Mouse (Mus musculus): ENCODE results near the gene Duxbl2. TPM values are rescaled to one million over a fixed set of nuclear protein-coding genes. Genes with fewer than 3 reads are reported as not detected.
"Not testable (repeated sequence)": the region's sequence is repeated elsewhere in the genome, so short reads cannot be mapped to it uniquely, and the experiment has no call there.

The Duxbl2 gene
- 0.57 and 1.1 TPM in 2 replicates for polyA plus RNA-seq (2016; fragmentation: Nextera tagmentation; extraction: Ambion mirVana)

- ATAC-seq (ENCODE audit: insufficient number of reproducible peaks, low FRiP score); H3K4me1 ChIP-seq (replicated peaks); H3K4me2 ChIP-seq; H3K27me3 ChIP-seq (replicated peaks); H3K27ac ChIP-seq (ENCODE audit: poor library complexity, severe bottlenecking); H3K4me3 ChIP-seq; H3K9ac ChIP-seq; H3K9me3 ChIP-seq (replicated peaks); H3K36me3 ChIP-seq: not testable (repeated sequence)
- no CpG with 5 or more reads among the region's 7 CpGs for WGBS
Measured at GRCm38 (mm10) chr14:26118150-26118549, at the start of gene Duxbl2. Gene Duxbl2, plus strand, starts transcription at chr14:26118349.

GRCm38 (mm10) chr14:26076620-26077390, 41.3 kb upstream of the Duxbl2 start:
- H3K9me3 ChIP-seq (replicated peaks); H3K27ac ChIP-seq (ENCODE audit: poor library complexity, severe bottlenecking); H3K4me3 ChIP-seq; H3K36me3 ChIP-seq; H3K4me2 ChIP-seq; H3K9ac ChIP-seq; H3K27me3 ChIP-seq (replicated peaks); H3K4me1 ChIP-seq (replicated peaks); ATAC-seq (ENCODE audit: insufficient number of reproducible peaks, low FRiP score): not testable (repeated sequence)
- WGBS, result no CpG with 5 or more reads among the region's 5 CpGs

GRCm38 (mm10) chr14:26081216-26081615, 36.9 kb upstream of the Duxbl2 start, which contains the start of gene Cphx2:
Gene Cphx2, plus strand, starts transcription at chr14:26081516.
- ATAC-seq (ENCODE audit: insufficient number of reproducible peaks, low FRiP score); H3K4me1 ChIP-seq (replicated peaks); H3K4me2 ChIP-seq; H3K9me3 ChIP-seq (replicated peaks); H3K36me3 ChIP-seq; H3K27ac ChIP-seq (ENCODE audit: poor library complexity, severe bottlenecking); H3K4me3 ChIP-seq; H3K27me3 ChIP-seq (replicated peaks); H3K9ac ChIP-seq: not testable (repeated sequence)
- WGBS, result no CpG with 5 or more reads among the region's 6 CpGs

GRCm38 (mm10) chr14:26081997-26082396, 36.2 kb upstream of the Duxbl2 start, which contains the start of gene Cphx3:
Gene Cphx3, plus strand, starts transcription at chr14:26082297.
- not testable (repeated sequence) for ATAC-seq (ENCODE audit: insufficient number of reproducible peaks, low FRiP score); H3K9me3 ChIP-seq (replicated peaks); H3K27ac ChIP-seq (ENCODE audit: poor library complexity, severe bottlenecking); H3K4me3 ChIP-seq; H3K27me3 ChIP-seq (replicated peaks); H3K4me1 ChIP-seq (replicated peaks); H3K9ac ChIP-seq; H3K36me3 ChIP-seq; H3K4me2 ChIP-seq
- no CpG with 5 or more reads among the region's 1 CpGs for WGBS

GRCm38 (mm10) chr14:26097622-26098021, 20.5 kb upstream of the Duxbl2 start:
- not testable (repeated sequence) for H3K27ac ChIP-seq (ENCODE audit: poor library complexity, severe bottlenecking); H3K9ac ChIP-seq; ATAC-seq (ENCODE audit: insufficient number of reproducible peaks, low FRiP score); H3K4me1 ChIP-seq (replicated peaks); H3K4me2 ChIP-seq; H3K9me3 ChIP-seq (replicated peaks); H3K36me3 ChIP-seq; H3K27me3 ChIP-seq (replicated peaks); H3K4me3 ChIP-seq
- no CpG with 5 or more reads among the region's 3 CpGs for WGBS

- not testable (repeated sequence) for H3K27me3 ChIP-seq (replicated peaks); H3K9me3 ChIP-seq (replicated peaks); H3K4me2 ChIP-seq; H3K4me1 ChIP-seq (replicated peaks); H3K9ac ChIP-seq; H3K27ac ChIP-seq (ENCODE audit: poor library complexity, severe bottlenecking); ATAC-seq (ENCODE audit: insufficient number of reproducible peaks, low FRiP score); H3K36me3 ChIP-seq; H3K4me3 ChIP-seq
- WGBS, result no CpG with 5 or more reads among the region's 18 CpGs
Measured at GRCm38 (mm10) chr14:26118550-26119000, 426 bp downstream of the Duxbl2 start.

DNA sequence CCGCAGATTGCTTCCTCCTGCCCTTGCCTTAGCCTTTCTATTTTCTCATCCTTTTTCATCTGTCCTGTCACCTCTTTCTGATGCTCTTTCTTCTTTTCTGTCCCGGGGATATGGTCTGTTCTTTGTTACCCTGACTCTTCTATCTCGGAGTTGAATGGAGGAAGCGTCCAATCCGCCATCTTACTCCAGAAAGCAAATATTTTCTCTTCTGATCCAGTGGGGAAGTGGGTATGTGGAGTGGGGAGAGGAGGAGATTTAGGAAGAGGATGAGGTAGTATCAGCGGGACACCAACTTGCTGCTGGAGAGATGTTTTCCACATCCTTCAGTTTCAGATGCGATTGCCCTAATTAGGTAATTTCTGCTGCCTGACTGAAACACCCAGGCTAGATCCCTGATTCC, 946 bp downstream of the Duxbl2 start:
- ATAC-seq (ENCODE audit: insufficient number of reproducible peaks, low FRiP score); H3K9me3 ChIP-seq (replicated peaks); H3K27ac ChIP-seq (ENCODE audit: poor library complexity, severe bottlenecking); H3K27me3 ChIP-seq (replicated peaks); H3K4me1 ChIP-seq (replicated peaks); H3K36me3 ChIP-seq; H3K4me3 ChIP-seq; H3K9ac ChIP-seq; H3K4me2 ChIP-seq: not testable (repeated sequence)
- no CpG with 5 or more reads among the region's 7 CpGs for WGBS

GRCm38 (mm10) chr14:26147095-26147494, 28.9 kb downstream of the Duxbl2 start:
- not testable (repeated sequence) for H3K4me1 ChIP-seq (replicated peaks); H3K4me3 ChIP-seq; ATAC-seq (ENCODE audit: insufficient number of reproducible peaks, low FRiP score); H3K9ac ChIP-seq; H3K27me3 ChIP-seq (replicated peaks); H3K9me3 ChIP-seq (replicated peaks); H3K4me2 ChIP-seq; H3K27ac ChIP-seq (ENCODE audit: poor library complexity, severe bottlenecking); H3K36me3 ChIP-seq
- WGBS, result no CpG with 5 or more reads among the region's 2 CpGs

GRCm38 (mm10) chr14:26156032-26156431, 37.9 kb downstream of the Duxbl2 start:
- not testable (repeated sequence) for H3K27me3 ChIP-seq (replicated peaks); H3K4me2 ChIP-seq; H3K36me3 ChIP-seq; H3K9me3 ChIP-seq (replicated peaks); H3K9ac ChIP-seq; H3K4me3 ChIP-seq; ATAC-seq (ENCODE audit: insufficient number of reproducible peaks, low FRiP score); H3K27ac ChIP-seq (ENCODE audit: poor library complexity, severe bottlenecking); H3K4me1 ChIP-seq (replicated peaks)
- WGBS, result no CpG with 5 or more reads among the region's 7 CpGs

GRCm38 (mm10) chr14:26161156-26161555, 43.0 kb downstream of the Duxbl2 start:
- not testable (repeated sequence) for H3K9me3 ChIP-seq (replicated peaks); ATAC-seq (ENCODE audit: insufficient number of reproducible peaks, low FRiP score); H3K4me1 ChIP-seq (replicated peaks); H3K27ac ChIP-seq (ENCODE audit: poor library complexity, severe bottlenecking); H3K4me2 ChIP-seq; H3K4me3 ChIP-seq; H3K36me3 ChIP-seq; H3K9ac ChIP-seq; H3K27me3 ChIP-seq (replicated peaks)
- no CpG with 5 or more reads among the region's 9 CpGs for WGBS

DNA sequence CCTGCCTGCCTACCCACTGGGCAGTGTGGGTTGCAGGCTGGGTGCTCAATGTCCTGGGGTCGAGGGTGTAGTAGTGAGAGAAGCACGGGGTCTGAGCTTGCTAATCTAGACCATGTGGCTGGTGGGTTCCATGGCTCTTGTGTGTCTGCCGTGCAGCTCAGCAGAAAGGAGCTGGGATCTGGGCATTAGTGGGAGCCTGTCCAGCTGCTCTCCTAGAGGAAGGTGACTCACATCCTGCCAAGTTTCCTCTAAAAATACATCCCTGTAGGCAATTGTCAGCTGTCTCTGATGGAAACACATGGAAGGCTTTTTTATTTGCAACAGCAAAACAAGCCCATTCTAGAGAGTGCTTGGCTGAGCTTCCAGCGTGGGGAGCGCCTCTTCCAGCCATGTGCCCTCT, 44.3 kb downstream of the Duxbl2 start:
- not testable (repeated sequence) for H3K4me2 ChIP-seq; H3K27ac ChIP-seq (ENCODE audit: poor library complexity, severe bottlenecking); H3K36me3 ChIP-seq; H3K9ac ChIP-seq; H3K27me3 ChIP-seq (replicated peaks); ATAC-seq (ENCODE audit: insufficient number of reproducible peaks, low FRiP score); H3K9me3 ChIP-seq (replicated peaks); H3K4me3 ChIP-seq; H3K4me1 ChIP-seq (replicated peaks)
- WGBS, result no CpG with 5 or more reads among the region's 5 CpGs

DNA sequence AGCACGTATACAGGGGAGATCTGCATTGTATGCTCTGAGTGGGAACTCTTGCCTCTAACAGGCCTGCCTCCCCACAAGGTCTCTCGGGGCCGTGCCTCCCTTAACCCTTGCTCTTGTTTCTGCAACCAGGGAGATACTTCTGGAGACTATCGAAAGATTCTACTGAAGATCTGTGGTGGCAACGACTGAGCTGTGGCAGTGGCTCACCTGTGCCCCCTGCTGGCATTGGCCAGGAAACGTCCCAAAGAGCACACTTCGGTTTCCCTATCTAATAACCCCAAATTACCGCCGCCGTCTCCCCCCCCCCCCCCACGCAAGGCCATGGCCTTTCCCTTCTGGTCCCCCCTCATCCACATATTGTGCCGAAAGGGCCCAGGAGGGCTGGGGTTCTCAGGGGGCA, 47.1 kb downstream of the Duxbl2 start:
- not testable (repeated sequence) for H3K4me1 ChIP-seq (replicated peaks); H3K9ac ChIP-seq; ATAC-seq (ENCODE audit: insufficient number of reproducible peaks, low FRiP score); H3K27me3 ChIP-seq (replicated peaks); H3K27ac ChIP-seq (ENCODE audit: poor library complexity, severe bottlenecking); H3K36me3 ChIP-seq; H3K4me2 ChIP-seq; H3K4me3 ChIP-seq; H3K9me3 ChIP-seq (replicated peaks)
- WGBS, result no CpG with 5 or more reads among the region's 12 CpGs
